8 mouse cellular contexts compared by ENCODE assay signal in the genomic region with DNA sequence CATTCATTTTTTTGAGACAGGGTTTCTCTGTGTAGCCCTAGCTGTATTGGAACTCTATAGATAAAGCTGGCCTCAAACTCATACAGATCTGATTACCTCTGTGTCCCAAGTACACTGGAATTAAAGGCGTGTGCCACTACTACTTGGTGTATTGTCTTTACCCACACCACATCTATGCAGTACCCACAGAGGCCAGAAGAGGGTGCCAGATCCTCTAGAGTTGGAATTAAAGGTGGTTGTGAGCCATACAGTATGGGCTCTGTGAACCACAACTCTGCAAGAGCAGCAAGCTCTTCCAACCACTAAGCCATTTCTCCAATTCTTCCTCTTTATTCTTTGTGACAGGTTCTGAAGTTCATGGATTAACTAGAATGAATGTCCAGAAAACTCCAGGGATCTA. TPM values are rescaled to one million over a fixed set of nuclear protein-coding genes. Genes with fewer than 3 reads are reported as not detected.
DNase-seq lines count a peak whose midpoint lies in the region; ATAC-seq and TF ChIP-seq lines count a peak whose summit lies in the region.

No protein-coding gene starts in this region.

- H3K36me3 ChIP-seq in heart, postnatal 0 days (replicated peaks; ENCODE audit: control insufficient read depth, insufficient read depth, low read length): no peaks in the 10 kb centered on the region
- no peaks in the 10 kb centered on the region for H3K36me3 ChIP-seq in thymus, adult 2 months (ENCODE audit: control insufficient read depth, insufficient read depth, low read length)

- DNase-seq in heart, postnatal 0 days (ENCODE audit: low spot score): no peak
- no peak for DNase-seq in heart, postnatal 25 days (ENCODE audit: low spot score)
- peak; percentile 49 for DNase-seq in thymus, adult 2 months
- DNase-seq in thymus, adult 18-20 months: no peak
- DNase-seq in cerebellum, postnatal 25 days: peak; percentile 48 to 59
- DNase-seq in lung, adult 2 months: peak; percentile 20
- peak; percentile 41 to 43 for DNase-seq in thymus, postnatal 36 days
- no peak for DNase-seq in right cerebral cortex, postnatal 36 days (ENCODE audit: low spot score in 2 of 2)

- ATAC-seq in heart, postnatal 0 days (ENCODE audit: insufficient read depth, low read depth): no peak

- H3K27me3 ChIP-seq in heart, postnatal 0 days (ENCODE audit: control insufficient read depth, insufficient read depth, low read length): no peaks in the 10 kb centered on the region
- H3K27me3 ChIP-seq in thymus, adult 2 months (ENCODE audit: control insufficient read depth, insufficient read depth, low read length): no peaks in the 10 kb centered on the region

- WGBS in heart, postnatal 0 days: 70% methylated on average over 1 of the region's 1 CpGs
- WGBS in thymus, adult 2 months: 55% methylated on average over 1 of the region's 1 CpGs
- whole genome bisulfite sequencing in lung, adult 2 months: 58% methylated on average over 1 of the region's 1 CpGs

- no peak overlapping the region for H3K27ac ChIP-seq in heart, postnatal 0 days (ENCODE audit: low read depth)
- no peak overlapping the region for H3K27ac ChIP-seq in thymus, adult 2 months (ENCODE audit: control insufficient read depth, insufficient read depth, low read length)

- H3K4me2 ChIP-seq in heart, postnatal 0 days (ENCODE audit: low read depth, low read length): no peak overlapping the region

- no peak for TF ChIP-seq POLR2A in thymus, adult 2 months (IDR thresholded peaks at IDR 0.05; ENCODE audit: control insufficient read depth, extremely low read depth, insufficient read depth, low read length, poor library complexity)
- no peak for TF ChIP-seq POLR2A in lung, adult 2 months (IDR thresholded peaks at IDR 0.05; ENCODE audit: borderline replicate concordance, extremely low read depth, low read depth, low read length)

- no peak overlapping the region for H3K9ac ChIP-seq in heart, postnatal 0 days (replicated peaks; ENCODE audit: low read depth, low read length)

- peak; percentile 42 for TF ChIP-seq CTCF in heart, postnatal 0 days (IDR thresholded peaks at IDR 0.05; ENCODE audit: low read depth)
- no peak for TF ChIP-seq CTCF in thymus, adult 2 months (IDR thresholded peaks at IDR 0.05; ENCODE audit: borderline replicate concordance, control insufficient read depth, extremely low read depth, insufficient read depth, low read length, poor library complexity)
- TF ChIP-seq CTCF in lung, adult 2 months (IDR thresholded peaks at IDR 0.05; ENCODE audit: insufficient read depth, low read length): no peak

- H3K4me1 ChIP-seq in heart, postnatal 0 days (ENCODE audit: control insufficient read depth, insufficient read depth): no peaks in the 10 kb centered on the region
- H3K4me1 ChIP-seq in thymus, adult 2 months (replicated peaks; ENCODE audit: control insufficient read depth, insufficient read depth, low read length): no peaks in the 10 kb centered on the region
- no peaks in the 10 kb centered on the region for H3K4me1 ChIP-seq in lung, adult 2 months (ENCODE audit: control insufficient read depth, insufficient read depth, low read length)

- no peak overlapping the region for H3K4me3 ChIP-seq in heart, postnatal 0 days (ENCODE audit: low read depth, low read length)
- H3K4me3 ChIP-seq in thymus, adult 2 months (ENCODE audit: control insufficient read depth, insufficient read depth, low read length): no peak overlapping the region
- H3K4me3 ChIP-seq in lung, adult 2 months (replicated peaks; ENCODE audit: extremely low read depth, low read depth, low read length): no peak overlapping the region

- no peak for TF ChIP-seq EP300 in heart, postnatal 0 days (IDR thresholded peaks at IDR 0.05; ENCODE audit: low read depth)

- intact Hi-C loops in heart, postnatal 25 days (cut with DNase I): loop anchor here (2.0 kb wide), 1 partner anchor 108 kb away; no protein-coding TSS in a partner anchor

- H3K9me3 ChIP-seq in heart, postnatal 0 days (replicated peaks; ENCODE audit: control insufficient read depth, low read length): no peaks in the 10 kb centered on the region

RNA-seq across cellular contexts. Expression of a gene that starts 6.8 kb away (rescaled TPM):
- 0.39 TPM in 1 of 2 replicates, not detected in the other for total RNA-seq in heart, postnatal 0 days (2014; rRNA removed; ENCODE audit: low replicate concordance)
- polyA plus RNA-seq in heart, postnatal 0 days (2015; fragmentation: Nextera tagmentation; extraction: Ambion mirVana): 13.4 and 15.0 TPM in 2 replicates
- total RNA-seq in heart, postnatal 25 days (2021): under 1 TPM; 0.50 to 0.94 TPM
- 0.12 TPM in 1 of 2 replicates, not detected in the other for polyA plus RNA-seq in thymus, adult 2 months (2012; rRNA removed)
- 0.11 TPM in 2 replicates for polyA plus RNA-seq in lung, adult 2 months (2012; rRNA removed)

RNA-seq across cellular contexts. Expression of a gene that starts 17.7 kb away (rescaled TPM):
- total RNA-seq in heart, postnatal 0 days (2014; rRNA removed; ENCODE audit: low replicate concordance): 14.9 and 21.7 TPM in 2 replicates
- 14.5 and 15.1 TPM in 2 replicates for polyA plus RNA-seq in heart, postnatal 0 days (2015; fragmentation: Nextera tagmentation; extraction: Ambion mirVana)
- total RNA-seq in heart, postnatal 25 days (2021): 1 to 10 TPM in 1 of 2 experiments, under 1 TPM in 1; 0.95 to 1.3 TPM
- not detected in 2 replicates for polyA plus RNA-seq in thymus, adult 2 months (2012; rRNA removed)
- not detected in 2 replicates for polyA plus RNA-seq in lung, adult 2 months (2012; rRNA removed)

RNA-seq across cellular contexts. Expression of a gene that starts 18.4 kb away (rescaled TPM):
- total RNA-seq in heart, postnatal 0 days (2014; rRNA removed; ENCODE audit: low replicate concordance): 27.3 and 69.5 TPM in 2 replicates
- polyA plus RNA-seq in heart, postnatal 0 days (2015; fragmentation: Nextera tagmentation; extraction: Ambion mirVana): 123 and 141 TPM in 2 replicates
- total RNA-seq in heart, postnatal 25 days (2021): 1 to 10 TPM; 2.0 to 3.6 TPM
- 1.5 and 2.1 TPM in 2 replicates for polyA plus RNA-seq in thymus, adult 2 months (2012; rRNA removed)
- 3.0 and 3.4 TPM in 2 replicates for polyA plus RNA-seq in lung, adult 2 months (2012; rRNA removed)

RNA-seq across cellular contexts. Expression of a gene that starts 24.7 kb away (rescaled TPM):
- 162 and 180 TPM in 2 replicates for total RNA-seq in heart, postnatal 0 days (2014; rRNA removed; ENCODE audit: low replicate concordance)
- polyA plus RNA-seq in heart, postnatal 0 days (2015; fragmentation: Nextera tagmentation; extraction: Ambion mirVana): 202 and 229 TPM in 2 replicates
- 10 to 100 TPM; 20.6 to 23.8 TPM for total RNA-seq in heart, postnatal 25 days (2021)
- 0.96 and 1.2 TPM in 2 replicates for polyA plus RNA-seq in thymus, adult 2 months (2012; rRNA removed)
- 4.5 and 11.4 TPM in 2 replicates for polyA plus RNA-seq in lung, adult 2 months (2012; rRNA removed)

RNA-seq across cellular contexts. Expression of a gene that starts 48.0 kb away (rescaled TPM):
- 216 and 228 TPM in 2 replicates for total RNA-seq in heart, postnatal 0 days (2014; rRNA removed; ENCODE audit: low replicate concordance)
- polyA plus RNA-seq in heart, postnatal 0 days (2015; fragmentation: Nextera tagmentation; extraction: Ambion mirVana): 284 and 306 TPM in 2 replicates
- total RNA-seq in heart, postnatal 25 days (2021): 10 to 100 TPM; 31.2 to 36.5 TPM
- 4.6 and 7.7 TPM in 2 replicates for polyA plus RNA-seq in thymus, adult 2 months (2012; rRNA removed)
- 13.9 and 30.9 TPM in 2 replicates for polyA plus RNA-seq in lung, adult 2 months (2012; rRNA removed)

Comparison
In these comparisons a context has a peak if more than half of its experiments do, and no peak if none do; other contexts are left out.
1. DNase-seq: peak in thymus, adult 2 months (single experiment), cerebellum, postnatal 25 days (2 of 2), lung, adult 2 months (single experiment) and thymus, postnatal 36 days (2 of 2); none in heart, postnatal 0 days (single experiment), heart, postnatal 25 days (single experiment), thymus, adult 18-20 months (0 of 2) and right cerebral cortex, postnatal 36 days (0 of 2).
2. RNA of a gene that starts 6.8 kb away (polyA plus RNA-seq): 13.4 to 15.0 TPM in heart, postnatal 0 days; 0.12 TPM in thymus, adult 2 months and 0.11 TPM in lung, adult 2 months; every median in the first group is over 10 times any median in the second.
3. RNA of a gene that starts 17.7 kb away (polyA plus RNA-seq): 14.5 to 15.1 TPM in heart, postnatal 0 days; not detected in lung, adult 2 months and not detected in thymus, adult 2 months; every median in the first group is over 10 times any median in the second.
4. RNA of a gene that starts 18.4 kb away (polyA plus RNA-seq): 123 to 141 TPM in heart, postnatal 0 days; 3.0 to 3.4 TPM in lung, adult 2 months and 1.5 to 2.1 TPM in thymus, adult 2 months; every median in the first group is over 10 times any median in the second.